Mouse (Mus musculus) brain, embryonic 14.5 days (tissue): Measurements from ENCODE around the gene Dbx1. TPM values are rescaled to one million over a fixed set of nuclear protein-coding genes. Genes with fewer than 3 reads are reported as not detected.

Experiments
- DNase-seq: peaks from one replicate; pipeline ENCODE4 v3.0.0-alpha.2; 2011; ENCODE audit warnings: low read depth
- CTCF ChIP-seq: fragments of 200-500 bp; IDR thresholded peaks from 2 replicates; pipeline ENCODE4 v1.5.1; 2012; ENCODE audit warnings: inconsistent platforms, mild to moderate bottlenecking, moderate library complexity, borderline replicate concordance; ENCODE audit not compliant: insufficient read depth, insufficient read length; ENCODE audit errors: extremely low read depth
- POLR2A ChIP-seq: fragments of 200-500 bp; IDR thresholded peaks from 2 replicates; pipeline ENCODE4 v1.6.1; 2012; ENCODE audit warnings: mild to moderate bottlenecking, inconsistent platforms, borderline replicate concordance; ENCODE audit not compliant: poor library complexity, insufficient read depth, insufficient read length, severe bottlenecking; ENCODE audit errors: extremely low read depth
- polyA plus RNA-seq: library from polyadenylated mRNA; depleted of rRNA; stranded (reverse); fragments of >200 nt; gene quantifications from 2 replicates; pipeline ENCODE4 v1.2.3, GENCODE M21; 2012

Dbx1 gene
- polyA plus RNA-seq, 1 experiment: 14.1 TPM

- DNase-seq: no peak
- no peak for TF ChIP-seq POLR2A
- TF ChIP-seq CTCF: peak; percentile 19; the same call in 1 of the 2 replicates
Measured at GRCm38 (mm10) chr7:49620160-49620559, 16.5 kb downstream of the Dbx1 start.

DNA sequence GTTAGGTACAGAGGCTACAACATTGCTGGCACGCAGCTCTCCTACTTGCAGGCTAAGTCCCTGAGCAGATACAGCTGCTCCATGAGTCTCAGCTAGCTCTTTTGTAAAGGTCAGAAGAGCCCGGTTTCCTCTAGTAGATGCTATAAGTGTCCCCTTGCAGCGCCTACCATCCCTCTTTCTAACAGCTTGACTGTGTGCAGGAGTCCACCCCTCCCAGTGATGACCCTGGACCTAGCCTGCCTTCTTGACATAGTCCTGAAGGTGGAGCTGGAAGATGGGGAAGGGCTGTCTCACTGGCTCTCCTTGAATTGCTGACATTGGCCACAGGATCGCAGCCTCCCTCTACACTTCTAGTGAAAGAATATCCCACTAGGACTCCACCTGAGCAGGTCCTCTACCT, 19.6 kb downstream of the Dbx1 start:
- DNase-seq: no peak
- TF ChIP-seq POLR2A (no peak), CTCF (no peak)

GRCm38 (mm10) chr7:49616258-49616735, 20.4 kb downstream of the Dbx1 start:
- DNase-seq: peak; percentile 84
- TF ChIP-seq CTCF: peak; percentile 89
- TF ChIP-seq POLR2A: no peak

DNA sequence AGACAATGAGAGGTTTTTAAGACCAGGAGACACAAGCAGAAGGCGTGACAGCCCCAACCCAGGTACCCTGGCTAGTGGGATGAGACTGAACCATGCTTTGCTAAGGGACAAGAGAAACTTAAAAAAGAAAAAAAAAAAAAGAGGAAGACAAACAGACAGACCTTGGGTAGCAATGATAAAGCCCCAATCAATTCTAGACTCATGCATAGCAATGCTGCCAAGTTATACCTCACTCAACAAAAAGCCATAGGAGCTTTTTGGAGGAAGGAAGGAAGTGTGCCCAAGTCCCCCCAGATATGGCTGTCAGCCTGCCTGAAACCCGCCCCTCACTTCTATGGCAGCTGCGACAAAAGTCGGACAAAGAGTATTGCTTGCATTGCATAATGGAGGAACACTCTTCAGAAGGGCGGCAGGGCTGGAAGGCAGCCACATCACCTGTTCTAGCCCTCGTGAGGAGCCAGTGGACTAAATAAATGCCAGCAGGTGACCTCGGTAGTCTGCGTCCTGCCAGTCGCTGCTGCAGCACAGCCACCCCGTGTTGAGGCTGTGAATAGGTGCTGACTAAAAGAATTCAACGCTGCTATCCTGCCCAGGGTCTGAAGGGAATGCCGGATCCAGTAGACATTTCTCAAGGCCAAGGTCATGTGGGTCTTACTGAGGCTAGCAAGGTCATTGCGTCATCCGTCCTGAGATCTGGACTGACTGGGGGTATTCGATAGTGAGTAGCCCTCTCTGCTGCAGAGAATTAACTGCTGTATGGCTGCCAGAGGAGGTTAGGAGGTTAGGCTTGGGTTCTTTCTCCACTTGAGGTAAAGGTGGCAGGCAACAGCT, 31.5 kb downstream of the Dbx1 start:
- no peak for TF ChIP-seq POLR2A
- no peak for TF ChIP-seq CTCF
- DNase-seq: no peak

DNA sequence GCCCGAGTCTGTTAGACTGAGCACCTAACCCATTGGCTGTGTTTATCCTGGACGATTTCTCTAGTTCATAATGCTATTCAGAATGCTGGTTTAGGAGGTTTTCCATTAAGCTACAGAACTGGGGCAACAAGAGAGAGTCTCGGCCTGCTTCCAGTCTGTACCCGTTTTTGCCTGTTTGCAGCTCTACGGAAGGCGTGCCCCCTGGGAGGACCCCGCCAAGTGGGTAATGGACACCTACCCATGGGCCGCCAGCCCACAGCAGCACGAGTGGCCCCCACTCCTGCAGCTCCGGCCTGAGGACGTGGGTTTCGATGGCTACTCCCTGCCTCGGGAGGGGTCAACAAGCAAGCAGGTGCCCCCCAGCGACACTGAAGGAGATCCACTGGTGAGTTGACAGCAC, 32.4 kb downstream of the Dbx1 start:
- TF ChIP-seq POLR2A: no peak
- TF ChIP-seq CTCF: no peak
- no peak for DNase-seq

DNA sequence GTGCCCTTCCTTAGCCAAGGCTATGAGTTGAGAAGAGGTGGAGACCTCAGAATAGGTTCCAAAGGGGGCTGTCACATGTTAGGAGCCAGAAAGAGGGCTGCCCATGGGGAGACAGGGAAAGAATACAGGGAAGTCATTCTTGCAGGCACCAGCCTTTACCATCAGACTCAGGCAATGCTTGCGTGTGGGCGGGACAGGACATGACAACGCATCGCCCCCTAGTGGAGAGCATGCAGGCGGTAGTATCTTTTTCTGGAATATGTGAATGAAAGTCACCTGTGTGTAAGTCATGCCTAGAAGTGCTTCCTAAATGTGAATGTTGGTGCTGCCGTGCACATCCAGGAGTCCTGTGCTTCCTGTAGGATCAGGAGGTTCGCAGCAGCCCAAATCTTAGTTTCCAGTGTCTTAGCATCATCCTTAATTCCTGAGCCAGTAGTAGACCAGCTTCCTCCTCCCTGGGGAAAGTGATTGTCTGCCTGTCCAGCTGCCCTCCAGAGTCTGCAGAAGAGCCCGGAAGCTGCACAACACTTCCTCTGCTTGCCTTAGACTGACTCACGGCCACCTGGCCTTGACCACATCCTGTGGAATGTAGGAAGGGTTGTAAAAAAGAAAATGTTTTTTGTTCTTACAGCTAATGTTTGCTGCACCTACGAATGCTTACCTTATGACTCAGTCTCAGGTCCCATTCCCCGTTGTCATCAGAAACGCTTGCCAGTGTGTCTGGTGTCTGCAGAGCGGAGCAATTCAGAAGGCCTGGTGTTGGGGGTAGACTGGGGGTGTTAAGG, 35.3 kb downstream of the Dbx1 start:
- DNase-seq: peak; percentile 82

DNA sequence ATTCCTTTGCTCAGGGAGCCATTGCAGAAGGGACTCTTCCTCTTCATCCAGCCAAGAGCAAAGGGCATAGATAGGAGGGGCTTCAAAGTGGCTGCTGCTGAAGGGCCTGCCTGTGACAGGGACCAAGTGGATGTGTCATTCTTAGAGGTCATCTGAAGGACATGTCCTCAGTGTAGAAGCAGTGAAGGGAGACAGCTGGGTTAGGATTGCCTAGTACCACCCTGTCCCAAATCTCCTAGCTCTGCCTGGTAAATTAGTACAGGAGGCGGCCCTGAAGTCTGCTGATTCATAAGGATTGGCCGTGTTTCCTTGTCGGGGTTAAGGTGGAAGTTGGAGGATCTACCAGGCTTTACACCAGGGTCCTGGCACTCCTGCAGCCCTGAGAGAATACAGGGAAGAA, 36.7 kb downstream of the Dbx1 start:
- TF ChIP-seq POLR2A (no peak), CTCF (no peak)
- no peak for DNase-seq

More for the DNA sequence above, 35.3 kb downstream of the Dbx1 start:
- TF ChIP-seq POLR2A: no peak
- peak; percentile 90 for TF ChIP-seq CTCF

GRCm38 (mm10) chr7:49598225-49598624, 38.4 kb downstream of the Dbx1 start:
- TF ChIP-seq CTCF (no peak), POLR2A (no peak)

GRCm38 (mm10) chr7:49597776-49598175, 38.9 kb downstream of the Dbx1 start:
- TF ChIP-seq CTCF: no peak
- TF ChIP-seq POLR2A: no peak
- no peak for DNase-seq

More at GRCm38 (mm10) chr7:49598225-49598624, 38.4 kb downstream of the Dbx1 start:
- no peak for DNase-seq

- DNase-seq: no peak
- TF ChIP-seq POLR2A (no peak), CTCF (no peak)
Measured at GRCm38 (mm10) chr7:49589635-49590034, 47.0 kb downstream of the Dbx1 start.

- DNase-seq: peak; percentile 20
- TF ChIP-seq CTCF (no peak), POLR2A (no peak)
Measured at GRCm38 (mm10) chr7:49586530-49587120, 50.0 kb downstream of the Dbx1 start.
